Mouse (Mus musculus) forebrain, embryonic 10.5 days (tissue): ENCODE data around the gene Mmp20. TPM values are rescaled to one million over a fixed set of nuclear protein-coding genes. Genes with fewer than 3 reads are reported as not detected.

Experiments used
- DNase-seq: peaks from one replicate; pipeline ENCODE4 v3.0.0-alpha.2; 2017; ENCODE audit warnings: low spot score; ENCODE audit errors: extremely low spot score
- H3K27ac ChIP-seq: fragments of 300-500 bp; sonication (generic); 2 replicates; pipeline ENCODE4 v1.5.1; 2016; ENCODE audit warnings: mild to moderate bottlenecking
- H3K27me3 ChIP-seq: fragments of 300-500 bp; sonication (generic); 2 replicates; pipeline ENCODE4 v1.6.1; 2016; ENCODE audit warnings: mild to moderate bottlenecking; ENCODE audit not compliant: poor library complexity, severe bottlenecking
- H3K36me3 ChIP-seq: fragments of 300-500 bp; sonication (generic); replicated peaks from 2 replicates; pipeline ENCODE4 v1.6.1; 2016; ENCODE audit warnings: mild to moderate bottlenecking, moderate library complexity
- H3K4me1 ChIP-seq: fragments of 300-500 bp; sonication (generic); 2 replicates; pipeline ENCODE4 v1.6.1; 2016
- H3K4me3 ChIP-seq: fragments of 300-500 bp; sonication (generic); 2 replicates; pipeline ENCODE4 v1.5.1; 2016; ENCODE audit warnings: mild to moderate bottlenecking, moderate library complexity
- H3K9me3 ChIP-seq: fragments of 300-500 bp; sonication (generic); 2 replicates; pipeline ENCODE4 v1.6.1; 2016; ENCODE audit warnings: mild to moderate bottlenecking, moderate library complexity
- WGBS: fragments of 180-500 bp; shearing (Covaris S2); methylation state at CpG from one replicate; pipeline ENCODE4 v1.1.7; 2016; 5-methylcytosine and 5-hydroxymethylcytosine counted together
- polyA plus RNA-seq: library from polyadenylated mRNA; unstranded; fragments of >200 nt; fragmentation: Nextera tagmentation; extraction: Ambion mirVana; gene quantifications from 2 replicates; pipeline ENCODE4 v1.2.1, GENCODE M21; 2016

Gene Mmp20
- polyA plus RNA-seq, 1 experiment from 2014 or later = not detected

GRCm38 (mm10) chr9:7657946-7658345 lies 29.9 kb downstream of the Mmp20 start:
- H3K4me1 ChIP-seq = peaks cover 5% of the 10 kb centered on the region
- H3K36me3 ChIP-seq = no peaks in the 10 kb centered on the region
- no peaks in the 10 kb centered on the region for H3K27me3 ChIP-seq
- WGBS = 84% methylated on average over 4 of the region's 4 CpGs
- no peak overlapping the region for H3K4me3 ChIP-seq
- H3K27ac ChIP-seq = no peak overlapping the region
- no peak for DNase-seq
- H3K9me3 ChIP-seq = no peaks in the 10 kb centered on the region

GRCm38 (mm10) chr9:7659469-7660020 lies 31.5 kb downstream of the Mmp20 start:
- Histone ChIP-seq H3K27me3 (no peaks in the 10 kb centered on the region), H3K27ac (no peak overlapping the region), H3K4me1 (peaks cover 5% of the 10 kb centered on the region), H3K4me3 (no peak overlapping the region), H3K36me3 (no peaks in the 10 kb centered on the region), H3K9me3 (no peaks in the 10 kb centered on the region)
- no peak for DNase-seq
- WGBS = 49% methylated on average over 6 of the region's 6 CpGs

- H3K9me3 ChIP-seq = no peaks in the 10 kb centered on the region
- no peaks in the 10 kb centered on the region for H3K27me3 ChIP-seq
- H3K4me1 ChIP-seq = peaks cover 5% of the 10 kb centered on the region
- H3K27ac ChIP-seq = no peak overlapping the region
- WGBS = 93% methylated on average over 1 of the region's 1 CpGs
- no peaks in the 10 kb centered on the region for H3K36me3 ChIP-seq
- DNase-seq = no peak
- H3K4me3 ChIP-seq = no peak overlapping the region
These were observed 33.3 kb downstream of the Mmp20 start for GRCm38 (mm10) chr9:7661371-7661770.

- WGBS = 100% methylated on average over 1 of the region's 1 CpGs
- H3K4me3 ChIP-seq = no peak overlapping the region
- no peaks in the 10 kb centered on the region for H3K27me3 ChIP-seq
- no peaks in the 10 kb centered on the region for H3K9me3 ChIP-seq
- no peaks in the 10 kb centered on the region for H3K36me3 ChIP-seq
- DNase-seq = no peak
- H3K4me1 ChIP-seq = no peaks in the 10 kb centered on the region
- H3K27ac ChIP-seq = no peak overlapping the region
These were observed 41.6 kb downstream of the Mmp20 start for GRCm38 (mm10) chr9:7669674-7670073.

- Histone ChIP-seq H3K4me3 (no peak overlapping the region), H3K27me3 (no peaks in the 10 kb centered on the region), H3K36me3 (no peaks in the 10 kb centered on the region), H3K9me3 (no peaks in the 10 kb centered on the region), H3K27ac (no peak overlapping the region), H3K4me1 (no peaks in the 10 kb centered on the region)
- no peak for DNase-seq
- WGBS = 90% methylated on average over 9 of the region's 9 CpGs
These were observed 45.0 kb downstream of the Mmp20 start for GRCm38 (mm10) chr9:7672985-7673384.

GRCm38 (mm10) chr9:7678154-7678837 lies 50.3 kb downstream of the Mmp20 start:
- no peak for DNase-seq
- H3K36me3 ChIP-seq = no peaks in the 10 kb centered on the region
- no peak overlapping the region for H3K27ac ChIP-seq
- no peaks in the 10 kb centered on the region for H3K4me1 ChIP-seq
- no peak overlapping the region for H3K4me3 ChIP-seq
- WGBS = 83% methylated on average over 2 of the region's 2 CpGs
- H3K9me3 ChIP-seq = no peaks in the 10 kb centered on the region
- H3K27me3 ChIP-seq = no peaks in the 10 kb centered on the region

GRCm38 (mm10) chr9:7682081-7682618 lies 54.1 kb downstream of the Mmp20 start:
- H3K36me3 ChIP-seq = no peaks in the 10 kb centered on the region
- no peak overlapping the region for H3K27ac ChIP-seq
- H3K4me3 ChIP-seq = no peak overlapping the region
- no peaks in the 10 kb centered on the region for H3K4me1 ChIP-seq
- DNase-seq = no peak
- no peaks in the 10 kb centered on the region for H3K9me3 ChIP-seq
- H3K27me3 ChIP-seq = no peaks in the 10 kb centered on the region
- WGBS = 89% methylated on average over 9 of the region's 9 CpGs

- H3K4me3 ChIP-seq = no peak overlapping the region
These were observed 58.0 kb downstream of the Mmp20 start for GRCm38 (mm10) chr9:7686024-7686423.

GRCm38 (mm10) chr9:7689799-7690198 lies 61.8 kb downstream of the Mmp20 start:
- Histone ChIP-seq H3K4me3 (no peak overlapping the region), H3K27me3 (no peaks in the 10 kb centered on the region), H3K36me3 (no peaks in the 10 kb centered on the region), H3K4me1 (no peaks in the 10 kb centered on the region), H3K9me3 (no peaks in the 10 kb centered on the region), H3K27ac (no peak overlapping the region)
- DNase-seq = no peak
- WGBS = 62% methylated on average over 6 of the region's 6 CpGs

More at GRCm38 (mm10) chr9:7686024-7686423, 58.0 kb downstream of the Mmp20 start:
- no peaks in the 10 kb centered on the region for H3K9me3 ChIP-seq
- no peaks in the 10 kb centered on the region for H3K4me1 ChIP-seq
- no peaks in the 10 kb centered on the region for H3K27me3 ChIP-seq
- no peak for DNase-seq
- H3K36me3 ChIP-seq = no peaks in the 10 kb centered on the region
- no peak overlapping the region for H3K27ac ChIP-seq
- 78% methylated on average over 2 of the region's 2 CpGs for WGBS

- Histone ChIP-seq H3K27me3 (no peaks in the 10 kb centered on the region), H3K9me3 (no peaks in the 10 kb centered on the region), H3K4me1 (no peaks in the 10 kb centered on the region), H3K4me3 (no peak within 1 kb of the TSS), H3K36me3 (no peaks in the 10 kb centered on the region), H3K27ac (no peak within 1 kb of the TSS)
- no peak for DNase-seq
- 89% methylated on average over 1 of the region's 1 CpGs for WGBS
These were observed 63.8 kb downstream of the Mmp20 start, which contains the start of gene Mmp7 for GRCm38 (mm10) chr9:7691790-7692189. Gene Mmp7, plus strand, starts transcription at chr9:7692090.

GRCm38 (mm10) chr9:7693961-7694360 lies 65.9 kb downstream of the Mmp20 start:
- Histone ChIP-seq H3K4me1 (no peaks in the 10 kb centered on the region), H3K27ac (no peak overlapping the region), H3K36me3 (no peaks in the 10 kb centered on the region), H3K9me3 (0 out of 2 replicates have a peak, but pooled peaks cover 2% of the 10 kb centered on the region), H3K4me3 (no peak overlapping the region), H3K27me3 (no peaks in the 10 kb centered on the region)
- WGBS = 77% methylated on average over 3 of the region's 3 CpGs
- DNase-seq = no peak

GRCm38 (mm10) chr9:7695646-7696045 lies 67.6 kb downstream of the Mmp20 start:
- Histone ChIP-seq H3K4me1 (no peaks in the 10 kb centered on the region), H3K9me3 (0 out of 2 replicates have a peak, but pooled peaks cover 2% of the 10 kb centered on the region), H3K27ac (no peak overlapping the region), H3K4me3 (no peak overlapping the region), H3K27me3 (no peaks in the 10 kb centered on the region), H3K36me3 (no peaks in the 10 kb centered on the region)
- 79% methylated on average over 3 of the region's 3 CpGs for WGBS
- no peak for DNase-seq

- 87% methylated on average over 6 of the region's 6 CpGs for WGBS
- Histone ChIP-seq H3K36me3 (no peaks in the 10 kb centered on the region), H3K9me3 (no peaks in the 10 kb centered on the region), H3K4me3 (no peak overlapping the region), H3K4me1 (no peaks in the 10 kb centered on the region), H3K27ac (no peak overlapping the region), H3K27me3 (no peaks in the 10 kb centered on the region)
- DNase-seq = no peak
These were observed 80.7 kb downstream of the Mmp20 start for GRCm38 (mm10) chr9:7708698-7709097.
